Mouse (Mus musculus) small intestine, adult 2 months (tissue): ENCODE results near the gene Eml6. TPM values are rescaled to one million over a fixed set of nuclear protein-coding genes. Genes with fewer than 3 reads are reported as not detected.
A peak's percentile ranks its signal among the peaks of the same experiment; 100 is the strongest.

Experiments
- H3K27ac ChIP-seq: fragments of 200-500 bp; 2 replicates; pipeline ENCODE4 v1.5.1; 2012; ENCODE audit warnings: low read depth, low read length, control low read depth, inconsistent platforms; ENCODE audit not compliant: insufficient read depth
- H3K27me3 ChIP-seq: fragments of 200-500 bp; 2 replicates; pipeline ENCODE4 v1.6.1; 2012; ENCODE audit warnings: mild to moderate bottlenecking, moderate library complexity, low read length, inconsistent platforms; ENCODE audit not compliant: control insufficient read depth, insufficient read depth
- H3K36me3 ChIP-seq: fragments of 200-500 bp; 2 replicates; pipeline ENCODE4 v1.6.1; 2012; ENCODE audit warnings: mild to moderate bottlenecking, low read length, control low read depth, inconsistent platforms; ENCODE audit not compliant: control insufficient read depth, insufficient read depth
- H3K4me1 ChIP-seq: fragments of 200-500 bp; 2 replicates; pipeline ENCODE4 v1.6.1; 2012; ENCODE audit warnings: low read length, inconsistent platforms, mixed read lengths; ENCODE audit not compliant: control insufficient read depth, insufficient read depth, insufficient read length
- H3K4me3 ChIP-seq: fragments of 200-500 bp; 2 replicates; pipeline ENCODE4 v1.5.1; 2012; ENCODE audit warnings: low read depth, mild to moderate bottlenecking, control low read depth, inconsistent platforms, low read length, moderate library complexity
- CTCF ChIP-seq: fragments of 200-500 bp; IDR thresholded peaks from 2 replicates; pipeline ENCODE4 v1.5.1; 2012; ENCODE audit warnings: low read depth, mild to moderate bottlenecking, control low read depth, inconsistent platforms, low read length, moderate library complexity, mixed read lengths; ENCODE audit not compliant: insufficient replicate concordance, insufficient read length; ENCODE audit errors: extremely low read depth
- POLR2A ChIP-seq: fragments of 200-500 bp; IDR thresholded peaks from 2 replicates; pipeline ENCODE4 v1.6.1; 2012; ENCODE audit warnings: low read depth, mild to moderate bottlenecking, control low read depth, inconsistent platforms, low read length, moderate library complexity
- WGBS: fragments of 180-500 bp; shearing (Covaris S2); methylation state at CpG from one replicate; pipeline ENCODE4 v1.1.7; 2018; 5-methylcytosine and 5-hydroxymethylcytosine counted together
- polyA plus RNA-seq: library from polyadenylated mRNA; depleted of rRNA; stranded (reverse); fragments of >200 nt; gene quantifications from 2 replicates; pipeline ENCODE4 v1.2.3, GENCODE M21; 2012; rRNA removed

Eml6 gene
- polyA plus RNA-seq, 1 experiment = 0.49 TPM

DNA sequence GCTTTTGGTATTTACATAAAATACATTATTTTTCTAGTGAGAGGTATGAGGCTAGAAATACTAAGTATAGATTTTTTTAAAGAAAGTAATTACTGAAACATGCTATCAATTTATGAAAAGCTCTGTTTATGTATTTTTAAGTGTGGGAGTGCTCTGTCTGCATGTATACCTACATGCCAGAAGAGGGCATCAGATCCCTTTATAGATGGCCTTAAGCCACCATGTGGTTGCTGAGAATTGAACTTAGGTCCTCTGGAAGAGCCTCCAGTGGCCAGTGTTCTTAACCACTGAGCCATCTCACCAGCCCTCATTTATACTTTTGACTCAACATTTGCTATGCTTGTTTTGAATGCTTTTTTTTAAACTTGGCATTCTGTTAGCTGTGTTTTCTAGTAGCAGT lies 316.3 kb downstream of the Eml6 start:
- Histone ChIP-seq H3K27me3 (no peaks in the 10 kb centered on the region), H3K27ac (no peak overlapping the region), H3K4me1 (no peaks in the 10 kb centered on the region), H3K36me3 (no peaks in the 10 kb centered on the region; the same call in 1 of the 2 replicates), H3K4me3 (no peak overlapping the region)
- no peak for TF ChIP-seq POLR2A
- no peak for TF ChIP-seq CTCF

DNA sequence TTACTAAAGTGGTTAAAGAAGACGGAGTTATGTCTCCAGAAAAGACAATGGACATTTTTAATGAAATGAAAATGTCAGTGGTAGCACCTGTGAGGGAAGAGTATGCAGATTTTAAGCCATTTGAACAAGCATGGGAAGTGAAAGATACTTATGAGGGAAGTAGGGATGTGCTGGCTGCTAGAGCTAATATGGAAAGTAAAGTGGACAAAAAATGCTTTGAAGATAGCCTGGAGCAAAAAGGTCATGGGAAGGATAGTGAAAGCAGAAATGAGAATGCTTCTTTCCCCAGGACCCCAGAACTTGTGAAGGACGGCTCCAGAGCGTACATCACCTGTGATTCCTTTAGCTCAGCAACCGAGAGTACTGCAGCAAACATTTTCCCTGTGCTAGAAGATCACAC lies 319.0 kb downstream of the Eml6 start:
- no peak for TF ChIP-seq CTCF
- no peak for TF ChIP-seq POLR2A
- H3K27me3 ChIP-seq = no peaks in the 10 kb centered on the region
- H3K4me3 ChIP-seq = no peak overlapping the region
- no peak overlapping the region for H3K27ac ChIP-seq
- H3K4me1 ChIP-seq = no peaks in the 10 kb centered on the region
- WGBS = 89% methylated on average over 4 of the region's 4 CpGs
- no peaks in the 10 kb centered on the region; the same call in 1 of the 2 replicates for H3K36me3 ChIP-seq

- H3K4me1 ChIP-seq = no peaks in the 10 kb centered on the region
- TF ChIP-seq CTCF (no peak), POLR2A (no peak)
- H3K27ac ChIP-seq = no peak overlapping the region
- no peaks in the 10 kb centered on the region; the same call in 1 of the 2 replicates for H3K36me3 ChIP-seq
- no peaks in the 10 kb centered on the region for H3K27me3 ChIP-seq
- H3K4me3 ChIP-seq = no peak overlapping the region
These were observed 320.6 kb downstream of the Eml6 start for GRCm38 (mm10) chr11:29705263-29705662.

DNA sequence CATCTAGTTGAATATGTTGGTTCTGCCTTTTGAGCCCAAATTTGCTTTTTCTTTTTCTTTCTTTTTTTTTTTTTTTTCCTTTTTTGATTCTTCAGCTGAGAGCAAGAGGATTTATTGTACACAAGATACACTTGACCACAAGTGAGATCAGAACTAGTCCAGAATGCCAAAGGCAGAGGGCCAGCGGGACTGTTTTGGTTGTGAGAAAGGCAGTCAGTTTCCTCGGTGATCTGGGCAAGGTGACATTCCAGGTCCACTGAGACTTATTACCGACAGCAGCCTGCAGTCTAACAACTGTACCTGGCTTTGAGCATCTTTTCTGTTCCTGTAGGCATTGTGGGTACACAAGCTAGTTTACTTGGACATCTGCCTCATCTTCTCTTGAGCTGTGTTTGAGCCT lies 323.1 kb downstream of the Eml6 start:
- no peak for TF ChIP-seq CTCF
- TF ChIP-seq POLR2A = no peak
- no peak overlapping the region for H3K4me3 ChIP-seq
- WGBS = 82% methylated on average over 3 of the region's 3 CpGs

GRCm38 (mm10) chr11:29694754-29695153 lies 331.1 kb downstream of the Eml6 start:
- H3K27ac ChIP-seq = no peak overlapping the region
- H3K4me1 ChIP-seq = no peaks in the 10 kb centered on the region
- no peak overlapping the region for H3K4me3 ChIP-seq
- no peaks in the 10 kb centered on the region for H3K36me3 ChIP-seq
- TF ChIP-seq CTCF = no peak
- H3K27me3 ChIP-seq = no peaks in the 10 kb centered on the region

More for the DNA sequence above, 323.1 kb downstream of the Eml6 start:
- H3K36me3 ChIP-seq = no peaks in the 10 kb centered on the region
- H3K27me3 ChIP-seq = no peaks in the 10 kb centered on the region
- no peak overlapping the region for H3K27ac ChIP-seq
- no peaks in the 10 kb centered on the region for H3K4me1 ChIP-seq

DNA sequence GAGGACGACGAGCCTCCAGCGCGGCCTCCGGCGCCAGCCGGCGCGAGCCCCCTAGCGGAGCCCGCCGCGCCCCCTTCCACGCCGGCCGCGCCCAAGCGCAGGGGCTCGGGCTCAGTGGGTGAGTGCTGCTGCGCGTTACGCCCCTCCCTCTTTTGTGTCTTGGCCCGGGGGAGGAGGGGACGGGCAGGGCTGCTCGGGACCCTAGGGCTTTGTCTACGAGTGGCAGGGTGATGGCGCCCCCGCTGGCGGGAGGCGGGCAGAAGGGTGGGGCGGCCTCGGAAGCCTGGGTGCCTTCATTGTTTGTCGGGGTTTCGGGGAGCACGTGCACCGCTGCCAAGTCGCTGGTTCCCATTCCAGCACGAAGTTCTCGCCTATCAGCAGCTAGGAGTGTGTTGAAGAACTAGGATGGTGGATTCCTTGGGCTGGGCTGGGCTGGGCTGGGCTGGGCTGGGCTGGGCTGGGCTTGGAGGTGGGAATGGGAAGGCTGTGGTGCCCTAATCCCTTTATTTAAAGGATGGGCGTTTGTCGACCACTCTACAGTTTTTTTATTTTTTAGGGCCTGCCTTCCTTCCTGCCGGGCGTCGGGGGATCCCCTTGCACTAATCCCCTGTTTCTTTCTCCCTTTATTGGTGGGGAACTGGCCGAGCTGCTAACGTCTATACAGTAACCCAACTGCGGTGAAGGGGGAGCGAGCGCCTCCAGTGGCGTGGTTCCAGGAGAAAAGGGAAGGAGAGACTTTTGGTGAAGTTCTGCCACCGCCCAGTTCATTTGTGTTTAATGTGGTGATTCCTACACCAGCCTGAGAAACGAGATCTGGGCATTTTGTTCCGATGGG lies 332.0 kb downstream of the Eml6 start:
- peak overlapping the region; percentile 87 for H3K4me3 ChIP-seq
- no peaks in the 10 kb centered on the region for H3K36me3 ChIP-seq
- WGBS = under 1% methylated on average over 53 of the region's 53 CpGs
- no peaks in the 10 kb centered on the region for H3K4me1 ChIP-seq
- TF ChIP-seq CTCF = peak; percentile 67
- TF ChIP-seq POLR2A = 0 out of 2 replicates have a peak, but pooled peaks have one; percentile 14
- H3K27me3 ChIP-seq = no peaks in the 10 kb centered on the region
- H3K27ac ChIP-seq = peak overlapping the region; percentile 48

Other genes with a start within 250 kb of the Eml6 start
- gene 4931440F15Rik, start 200.4 kb downstream of the Eml6 start, polyA plus RNA-seq = 0.03 and 0.08 TPM in 2 replicates
- 21.4 and 43.1 TPM in 2 replicates for gene Sptbn1, start 242.1 kb upstream of the Eml6 start, polyA plus RNA-seq